Mouse (Mus musculus): ENCODE measurements around the gene Yif1b.

GRCm38 (mm10) chr7:29277510-29277909 lies 39.4 kb downstream of the Yif1b start:
- TF ChIP-seq ZC3H11A (IDR thresholded peaks at IDR 0.05; ENCODE audit: borderline replicate concordance, low read depth, low read length), result no peak
- no peak for TF ChIP-seq MAFK (IDR thresholded peaks at IDR 0.05; ENCODE audit: insufficient read depth, low read depth, low read length)
- no peak for TF ChIP-seq HCFC1 (IDR thresholded peaks at IDR 0.05; ENCODE audit: borderline replicate concordance, insufficient read depth, low read length)
- TF ChIP-seq CHD2 (IDR thresholded peaks at IDR 0.05; ENCODE audit: low read depth, low read length), result no peak

Data from ES-E14 (cell line).